Mouse (Mus musculus): Measurements from ENCODE around the gene Atp6v0a4. TPM values are rescaled to one million over a fixed set of nuclear protein-coding genes. Genes with fewer than 3 reads are reported as not detected.

The Atp6v0a4 gene
- polyA plus RNA-seq, 1 experiment = not detected

DNA sequence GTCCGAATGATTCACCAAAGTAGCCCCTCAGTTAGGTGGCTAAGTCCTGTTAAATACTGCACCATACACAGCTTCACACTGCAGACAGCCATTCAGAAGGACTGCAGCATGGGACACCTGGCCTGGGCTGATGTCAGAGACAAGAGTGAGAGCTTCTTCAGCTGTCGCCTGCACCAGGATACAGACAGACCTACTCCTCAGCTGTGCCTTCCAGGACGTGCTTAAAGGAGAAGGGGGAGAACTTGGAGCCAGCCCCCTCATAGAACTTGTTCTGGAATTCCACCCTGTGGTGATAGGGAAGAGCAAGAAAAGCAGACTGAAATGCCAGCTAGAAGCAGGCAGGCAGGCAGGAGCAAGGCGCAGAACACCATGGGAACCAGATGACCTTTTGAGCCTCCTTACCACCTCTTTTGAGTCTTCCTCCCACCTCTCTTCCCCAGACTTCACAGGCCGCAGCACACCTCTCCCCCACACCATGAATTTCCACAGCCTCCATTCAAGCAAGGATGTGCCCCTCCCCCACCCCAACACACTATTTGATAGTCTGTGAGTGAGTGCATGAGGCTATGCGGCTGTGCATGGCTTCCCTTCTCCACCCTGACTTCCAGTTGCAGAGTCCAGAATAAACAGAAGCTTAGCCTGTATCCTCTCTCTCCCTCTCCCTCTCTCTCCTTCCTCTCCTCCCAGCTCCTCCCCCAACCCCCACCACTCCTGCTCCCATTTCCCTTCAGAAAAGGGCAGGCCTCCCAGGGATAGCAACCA, 75.4 kb downstream of the Atp6v0a4 start:
- 72% methylated on average over 6 of the region's 6 CpGs for WGBS
- Histone ChIP-seq H3K27ac (ENCODE audit: insufficient read depth, low read depth, low read length) (no peak overlapping the region), H3K4me3 (ENCODE audit: insufficient read depth, low read depth, low read length) (no peak overlapping the region), H3K4me1 (ENCODE audit: control insufficient read depth, insufficient read depth, low read length) (peaks cover 3% of the 10 kb centered on the region)
- no peak for TF ChIP-seq CTCF (IDR thresholded peaks at IDR 0.05; ENCODE audit: insufficient read depth, low read depth, low read length)
- no peak for TF ChIP-seq POLR2A (IDR thresholded peaks at IDR 0.05; ENCODE audit: insufficient read depth, low read depth, low read length)

DNA sequence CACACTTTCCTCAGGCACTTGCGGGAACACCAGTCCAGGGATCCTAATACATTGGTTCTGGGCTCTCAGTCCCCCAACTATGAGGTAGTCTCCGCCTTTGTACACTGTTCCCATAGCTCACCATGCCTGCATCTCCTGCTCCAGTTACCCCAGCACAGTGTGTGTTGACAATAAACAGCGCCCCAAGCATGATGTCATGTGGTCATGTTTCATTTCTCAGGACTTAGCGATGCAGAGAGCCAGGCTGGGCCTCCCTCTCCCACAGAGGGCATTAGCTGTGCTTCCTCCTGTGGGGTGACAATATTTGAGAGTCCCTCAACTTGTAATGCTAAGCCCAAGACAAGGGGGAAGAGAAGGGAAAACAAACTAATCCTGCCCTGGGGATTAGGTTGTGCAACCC, 76.4 kb downstream of the Atp6v0a4 start:
- no peak for TF ChIP-seq CTCF (IDR thresholded peaks at IDR 0.05; ENCODE audit: insufficient read depth, low read depth, low read length)
- TF ChIP-seq POLR2A (IDR thresholded peaks at IDR 0.05; ENCODE audit: insufficient read depth, low read depth, low read length) = no peak
- H3K4me1 ChIP-seq (ENCODE audit: control insufficient read depth, insufficient read depth, low read length) = peaks cover 3% of the 10 kb centered on the region
- H3K4me3 ChIP-seq (ENCODE audit: insufficient read depth, low read depth, low read length) = no peak overlapping the region
- H3K27ac ChIP-seq (ENCODE audit: insufficient read depth, low read depth, low read length) = no peak overlapping the region
- WGBS = 86% methylated on average over 4 of the region's 4 CpGs

DNA sequence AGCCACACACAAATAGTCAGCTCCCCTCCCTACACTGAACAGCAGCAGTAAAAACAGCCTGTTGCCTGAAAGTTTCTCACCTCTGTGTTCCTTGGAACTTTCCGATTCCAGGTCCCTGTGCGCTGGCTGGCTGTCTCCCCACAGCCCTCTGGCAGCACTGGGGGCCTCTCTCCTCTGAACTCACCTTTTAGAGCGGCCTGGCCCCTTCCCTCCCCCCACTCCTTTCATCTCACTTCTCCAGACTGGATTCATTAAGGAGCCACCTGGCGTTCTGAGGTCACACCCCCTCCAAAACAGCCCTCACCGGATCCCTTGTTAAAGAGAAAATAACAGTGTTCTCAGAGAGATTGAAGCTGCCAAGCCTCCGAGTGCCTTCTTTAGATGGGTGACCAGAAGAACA, 77.5 kb downstream of the Atp6v0a4 start, which contains the start of gene Svopl:
TSS of gene Svopl (minus strand) at position 159 of the 400 bp plus-strand sequence.
- TF ChIP-seq CTCF (IDR thresholded peaks at IDR 0.05; ENCODE audit: insufficient read depth, low read depth, low read length) (no peak), POLR2A (IDR thresholded peaks at IDR 0.05; ENCODE audit: insufficient read depth, low read depth, low read length) (no peak)
- no peak within 1 kb of the TSS for H3K4me3 ChIP-seq (ENCODE audit: insufficient read depth, low read depth, low read length)
- H3K4me1 ChIP-seq (ENCODE audit: control insufficient read depth, insufficient read depth, low read length) = peaks cover 3% of the 10 kb centered on the region
- WGBS = 46% methylated on average over 6 of the region's 6 CpGs
- no peak within 1 kb of the TSS for H3K27ac ChIP-seq (ENCODE audit: insufficient read depth, low read depth, low read length)

DNA sequence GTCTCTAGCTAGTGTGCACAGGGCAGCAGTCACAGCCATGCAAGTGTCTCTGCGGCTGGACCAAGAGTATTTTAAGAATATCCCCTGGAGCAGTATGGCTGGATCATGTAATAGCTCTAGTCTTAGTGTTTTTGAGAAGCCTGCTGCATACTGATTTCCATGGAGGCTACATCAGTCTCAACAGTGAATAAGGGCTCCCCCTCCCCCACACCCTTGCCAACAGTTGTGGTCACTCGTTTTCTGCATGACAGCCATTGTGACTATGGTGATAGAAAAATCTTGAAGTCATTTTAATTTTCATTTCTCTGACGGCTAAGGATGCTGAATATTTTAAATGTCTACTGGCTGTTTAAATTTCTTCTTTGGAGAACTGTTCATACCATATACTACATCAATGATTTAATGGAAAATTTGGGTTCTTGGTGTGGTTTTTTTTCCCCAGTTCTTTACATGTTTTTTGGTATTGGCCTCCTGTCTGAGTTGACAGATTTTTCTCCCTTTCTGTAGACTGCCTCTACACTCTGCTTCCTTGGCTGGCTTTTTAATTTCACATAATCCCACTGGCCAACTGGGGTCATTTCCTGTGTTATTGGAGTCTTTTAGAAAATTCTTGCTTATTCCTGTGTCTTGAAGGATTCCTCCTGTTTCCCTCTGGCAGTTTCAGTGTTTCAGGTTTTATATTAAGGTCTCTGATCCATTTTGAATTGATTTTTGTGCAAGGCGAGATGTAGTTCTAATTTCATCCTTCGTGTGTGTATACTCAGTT, 91.4 kb downstream of the Atp6v0a4 start:
- TF ChIP-seq CTCF (IDR thresholded peaks at IDR 0.05; ENCODE audit: insufficient read depth, low read depth, low read length) (no peak), POLR2A (IDR thresholded peaks at IDR 0.05; ENCODE audit: insufficient read depth, low read depth, low read length) (no peak)
- Histone ChIP-seq H3K4me3 (ENCODE audit: insufficient read depth, low read depth, low read length) (no peak overlapping the region), H3K4me1 (ENCODE audit: control insufficient read depth, insufficient read depth, low read length) (peaks cover 9% of the 10 kb centered on the region), H3K27ac (ENCODE audit: insufficient read depth, low read depth, low read length) (peak overlapping the region; percentile 92)
- WGBS = 72% methylated on average over 5 of the region's 5 CpGs

DNA sequence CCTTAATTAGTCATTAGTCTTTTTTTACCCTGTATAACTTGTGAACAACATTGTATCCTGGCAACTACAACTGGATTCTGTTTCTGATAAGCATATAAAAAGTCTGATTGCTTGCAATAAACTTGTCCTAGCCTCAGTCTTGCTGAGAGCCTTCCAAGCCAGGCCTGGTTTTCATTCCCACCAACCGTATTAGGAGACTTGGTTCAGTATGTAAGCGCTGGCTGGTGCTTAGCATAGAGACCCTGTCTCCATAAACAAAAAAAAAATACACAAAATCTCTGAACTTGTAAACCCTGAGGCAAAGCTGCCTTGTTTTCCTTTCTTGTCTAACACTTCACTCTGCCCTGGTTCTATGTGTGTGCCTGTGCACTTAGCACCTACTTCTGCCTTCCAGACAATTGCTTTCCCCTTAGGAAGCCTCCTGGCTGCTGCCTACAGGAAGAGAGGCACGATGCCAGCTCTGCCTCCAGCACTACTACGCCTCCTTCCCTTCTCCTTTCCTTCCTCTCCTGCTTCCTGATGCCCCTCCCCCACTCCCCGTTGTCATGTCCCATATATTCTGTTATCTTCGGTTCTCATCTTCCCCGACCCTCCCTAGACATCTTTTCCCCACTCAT, 92.4 kb downstream of the Atp6v0a4 start:
- Histone ChIP-seq H3K27ac (ENCODE audit: insufficient read depth, low read depth, low read length) (peak overlapping the region; percentile 92), H3K4me1 (ENCODE audit: control insufficient read depth, insufficient read depth, low read length) (peaks cover 9% of the 10 kb centered on the region), H3K4me3 (ENCODE audit: insufficient read depth, low read depth, low read length) (no peak overlapping the region)
- 18% methylated on average over 7 of the region's 7 CpGs for WGBS
- TF ChIP-seq CTCF (IDR thresholded peaks at IDR 0.05; ENCODE audit: insufficient read depth, low read depth, low read length) (no peak), POLR2A (IDR thresholded peaks at IDR 0.05; ENCODE audit: insufficient read depth, low read depth, low read length) (no peak)

DNA sequence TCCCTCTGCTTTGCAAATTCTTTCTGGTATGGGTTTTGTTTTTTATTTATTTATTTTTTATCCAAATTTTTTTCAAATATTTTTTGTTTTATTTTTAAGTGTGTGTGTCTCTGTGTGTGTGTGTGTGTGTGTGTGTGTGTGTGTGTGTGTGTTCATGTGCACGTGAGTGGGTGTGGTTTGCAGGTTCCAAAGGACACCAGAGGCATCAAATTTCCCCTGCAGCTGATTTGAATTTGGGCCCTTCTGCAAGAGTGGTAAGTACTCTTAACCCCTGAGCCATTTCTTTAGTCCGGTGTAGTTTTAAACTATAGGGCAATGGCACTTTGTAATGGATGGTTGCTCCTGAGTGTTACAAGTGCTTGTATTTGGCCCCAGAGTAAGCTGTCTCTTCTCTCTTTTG, 96.2 kb downstream of the Atp6v0a4 start:
- no peak overlapping the region for H3K27ac ChIP-seq (ENCODE audit: insufficient read depth, low read depth, low read length)
- H3K4me1 ChIP-seq (ENCODE audit: control insufficient read depth, insufficient read depth, low read length) = peaks cover 9% of the 10 kb centered on the region
- TF ChIP-seq POLR2A (IDR thresholded peaks at IDR 0.05; ENCODE audit: insufficient read depth, low read depth, low read length) (no peak), CTCF (IDR thresholded peaks at IDR 0.05; ENCODE audit: insufficient read depth, low read depth, low read length) (no peak)
- H3K4me3 ChIP-seq (ENCODE audit: insufficient read depth, low read depth, low read length) = no peak overlapping the region
- 78% methylated on average over 2 of the region's 2 CpGs for WGBS

DNA sequence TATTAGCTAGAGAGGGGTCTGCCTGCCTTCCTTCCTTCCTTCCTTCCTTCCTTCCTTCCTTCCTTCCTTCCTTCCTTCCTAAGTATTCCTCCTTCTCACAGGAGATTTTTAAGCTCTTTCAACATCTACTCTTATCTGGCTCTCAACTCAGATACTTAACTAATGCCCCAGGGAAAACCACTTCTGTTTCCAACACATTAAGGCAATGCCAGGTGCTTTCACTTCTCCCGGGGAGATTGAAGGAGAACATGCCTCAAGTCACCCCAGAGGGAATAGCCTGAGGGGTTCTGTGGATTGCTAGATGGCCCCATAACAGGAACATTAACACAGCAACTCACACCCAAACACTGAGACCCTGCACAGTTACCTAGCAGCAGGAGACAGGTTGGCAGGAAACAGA, 96.6 kb downstream of the Atp6v0a4 start:
- no peak overlapping the region for H3K27ac ChIP-seq (ENCODE audit: insufficient read depth, low read depth, low read length)
- TF ChIP-seq CTCF (IDR thresholded peaks at IDR 0.05; ENCODE audit: insufficient read depth, low read depth, low read length) (no peak), POLR2A (IDR thresholded peaks at IDR 0.05; ENCODE audit: insufficient read depth, low read depth, low read length) (no peak)
- WGBS = 61% methylated on average over 1 of the region's 1 CpGs
- peaks cover 12% of the 10 kb centered on the region for H3K4me1 ChIP-seq (ENCODE audit: control insufficient read depth, insufficient read depth, low read length)
- no peak overlapping the region for H3K4me3 ChIP-seq (ENCODE audit: insufficient read depth, low read depth, low read length)

DNA sequence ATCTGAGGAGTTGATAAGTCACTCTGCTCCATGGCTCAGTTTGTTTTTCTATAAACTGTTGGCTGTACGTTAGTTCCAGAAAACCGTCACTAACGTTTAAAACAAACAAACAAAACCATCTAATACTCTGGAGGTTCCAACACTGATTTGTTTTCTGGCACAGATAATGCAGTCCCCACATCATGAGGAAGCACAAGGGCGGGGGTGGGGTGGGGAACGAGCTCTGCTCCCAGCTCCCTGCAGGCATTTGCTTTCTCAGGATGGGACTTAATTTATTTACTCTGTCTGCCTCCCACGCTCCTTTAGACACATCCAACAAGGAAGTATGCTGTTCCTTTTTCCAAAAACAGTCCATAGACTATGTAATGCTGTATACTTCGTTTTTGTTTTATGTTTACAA, 101.1 kb downstream of the Atp6v0a4 start:
- TF ChIP-seq CTCF (IDR thresholded peaks at IDR 0.05; ENCODE audit: insufficient read depth, low read depth, low read length) (no peak), POLR2A (IDR thresholded peaks at IDR 0.05; ENCODE audit: insufficient read depth, low read depth, low read length) (no peak)
- Histone ChIP-seq H3K27ac (ENCODE audit: insufficient read depth, low read depth, low read length) (peak overlapping the region; percentile 46; the same call in 1 of the 2 replicates), H3K4me1 (ENCODE audit: control insufficient read depth, insufficient read depth, low read length) (peaks cover 4% of the 10 kb centered on the region), H3K4me3 (ENCODE audit: insufficient read depth, low read depth, low read length) (no peak overlapping the region)
- WGBS = 20% methylated on average over 7 of the region's 7 CpGs

DNA sequence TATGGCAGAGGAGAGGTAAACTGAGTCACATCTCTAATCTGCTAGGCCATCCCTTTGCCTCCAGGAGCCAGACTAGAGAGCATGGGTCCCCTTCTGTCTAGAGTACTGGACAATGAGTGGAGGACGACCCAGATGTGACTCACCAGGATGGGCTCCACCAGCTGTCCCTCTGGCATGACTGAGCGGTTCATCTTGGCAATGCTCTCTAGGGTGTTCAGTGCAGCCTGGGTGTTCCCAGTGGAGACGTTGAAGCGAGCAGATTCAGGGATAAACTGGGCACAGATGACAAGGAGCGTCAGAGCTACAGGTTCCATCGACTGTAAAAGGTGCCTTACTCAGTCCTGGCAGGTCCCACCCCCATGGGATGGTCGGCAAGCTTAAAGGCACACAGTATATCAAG, 103.0 kb downstream of the Atp6v0a4 start:
- H3K27ac ChIP-seq (ENCODE audit: insufficient read depth, low read depth, low read length) = no peak overlapping the region
- H3K4me1 ChIP-seq (ENCODE audit: control insufficient read depth, insufficient read depth, low read length) = peaks cover 4% of the 10 kb centered on the region
- TF ChIP-seq POLR2A (IDR thresholded peaks at IDR 0.05; ENCODE audit: insufficient read depth, low read depth, low read length) = no peak
- TF ChIP-seq CTCF (IDR thresholded peaks at IDR 0.05; ENCODE audit: insufficient read depth, low read depth, low read length) = no peak
- 88% methylated on average over 7 of the region's 7 CpGs for whole genome bisulfite sequencing
- H3K4me3 ChIP-seq (ENCODE audit: insufficient read depth, low read depth, low read length) = no peak overlapping the region
